Mouse (Mus musculus) small intestine, adult 2 months (tissue): ENCODE results near the gene Kcnk12.

Source experiments
- CTCF ChIP-seq: fragments of 200-500 bp; IDR thresholded peaks from 2 replicates; pipeline ENCODE4 v1.5.1; 2012; ENCODE audit warnings: low read depth, mild to moderate bottlenecking, control low read depth, inconsistent platforms, low read length, moderate library complexity, mixed read lengths; ENCODE audit not compliant: insufficient replicate concordance, insufficient read length; ENCODE audit errors: extremely low read depth
- POLR2A ChIP-seq: fragments of 200-500 bp; IDR thresholded peaks from 2 replicates; pipeline ENCODE4 v1.6.1; 2012; ENCODE audit warnings: low read depth, mild to moderate bottlenecking, control low read depth, inconsistent platforms, low read length, moderate library complexity

- TF ChIP-seq CTCF, result no peak
- TF ChIP-seq POLR2A, result no peak
Observed at GRCm38 (mm10) chr17:87760315-87760714, 37.5 kb downstream of the Kcnk12 start.
